Mouse (Mus musculus) intestine, embryonic 15.5 days (tissue): ENCODE measurements around the gene Gm11172. TPM values are rescaled to one million over a fixed set of nuclear protein-coding genes. Genes with fewer than 3 reads are reported as not detected.

ENCODE experiments used
- ATAC-seq: fragments of 200-750 bp; cut with Nextera tagmentation; 2 replicates; pipeline ENCODE4 v1.8.0; 2017; ENCODE audit warnings: moderate TSS enrichment, moderate library complexity
- H3K27ac ChIP-seq: fragments of 300-500 bp; sonication (generic); 2 replicates; pipeline ENCODE4 v1.5.1; 2015; ENCODE audit warnings: mild to moderate bottlenecking, inconsistent platforms
- H3K27me3 ChIP-seq: fragments of 300-500 bp; sonication (generic); replicated peaks from 2 replicates; pipeline ENCODE4 v1.6.1; 2015; ENCODE audit warnings: inconsistent platforms
- H3K36me3 ChIP-seq: fragments of 300-500 bp; sonication (generic); 2 replicates; pipeline ENCODE4 v1.6.1; 2015; ENCODE audit warnings: inconsistent platforms
- H3K4me1 ChIP-seq: fragments of 300-500 bp; sonication (generic); replicated peaks from 2 replicates; pipeline ENCODE4 v1.6.1; 2015; ENCODE audit warnings: inconsistent platforms
- H3K4me2 ChIP-seq: fragments of 300-500 bp; sonication (generic); replicated peaks from 2 replicates; pipeline ENCODE4 v1.6.1; 2015; ENCODE audit warnings: mild to moderate bottlenecking, inconsistent platforms
- H3K4me3 ChIP-seq: fragments of 300-500 bp; sonication (generic); replicated peaks from 2 replicates; pipeline ENCODE4 v1.5.1; 2015; ENCODE audit warnings: inconsistent platforms
- H3K9ac ChIP-seq: fragments of 300-500 bp; sonication (generic); 2 replicates; pipeline ENCODE4 v1.6.1; 2015; ENCODE audit warnings: inconsistent platforms
- H3K9me3 ChIP-seq: fragments of 300-500 bp; sonication (generic); 2 replicates; pipeline ENCODE4 v1.6.1; 2016; ENCODE audit warnings: inconsistent platforms
- WGBS: fragments of 180-500 bp; shearing (Covaris S2); methylation state at CpG from one replicate; pipeline ENCODE4 v1.1.7; 2015; 5-methylcytosine and 5-hydroxymethylcytosine counted together
- polyA plus RNA-seq: library from polyadenylated mRNA; unstranded; fragments of >200 nt; fragmentation: Nextera tagmentation; extraction: Ambion mirVana; gene quantifications from 2 replicates; pipeline ENCODE4 v1.2.1, GENCODE M21; 2015

The Gm11172 gene
- polyA plus RNA-seq, 1 experiment from 2014 or later = not detected

DNA sequence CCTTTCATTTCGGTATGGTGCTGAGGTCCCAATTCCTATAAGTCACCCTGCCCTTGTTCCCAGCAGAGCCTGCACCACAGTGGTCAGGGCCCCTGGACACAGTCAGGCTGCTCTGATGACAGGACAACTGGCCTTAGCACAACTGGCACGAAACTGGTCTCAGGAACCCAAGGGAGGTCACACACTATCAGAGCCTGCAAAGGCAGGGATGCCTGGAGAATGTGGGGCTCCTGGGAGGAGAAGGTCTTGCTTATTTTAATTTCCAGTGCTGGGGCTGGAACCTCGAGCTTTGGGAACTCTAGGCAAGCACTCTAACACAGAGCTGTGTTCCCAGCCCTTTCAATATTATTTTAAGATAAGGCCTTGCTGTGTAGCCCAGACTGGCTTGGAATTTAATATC is 7.3 kb downstream of the Gm11172 start:
- 74% methylated on average over 3 of the region's 3 CpGs for WGBS
- no peaks in the 10 kb centered on the region for H3K36me3 ChIP-seq
- no peak for ATAC-seq
- no peak overlapping the region for H3K27ac ChIP-seq
- no peak overlapping the region for H3K4me3 ChIP-seq
- no peak overlapping the region for H3K4me2 ChIP-seq
- H3K9ac ChIP-seq = no peak overlapping the region
- H3K27me3 ChIP-seq = no peaks in the 10 kb centered on the region
- H3K4me1 ChIP-seq = peaks cover 8% of the 10 kb centered on the region; the same call in 1 of the 2 replicates
- no peaks in the 10 kb centered on the region for H3K9me3 ChIP-seq

DNA sequence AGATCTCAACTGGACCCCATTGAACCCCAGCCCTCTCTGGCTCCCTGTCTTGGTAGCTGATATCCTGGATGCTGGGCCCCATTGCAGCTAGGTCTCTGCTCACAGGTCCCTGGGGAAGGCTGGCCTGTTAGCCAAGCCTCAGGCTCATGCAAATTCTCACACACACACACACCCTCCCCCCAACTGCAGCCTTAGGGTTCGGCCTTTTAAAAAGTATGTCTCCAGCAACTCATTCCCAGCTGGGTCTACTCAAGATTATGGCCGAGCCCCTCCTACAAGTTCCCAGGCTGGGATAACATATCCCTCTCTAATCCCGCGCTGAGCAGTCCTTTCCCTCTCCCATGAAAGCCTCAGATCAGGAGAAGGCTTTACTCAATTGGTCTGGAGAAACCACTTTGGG is 8.7 kb downstream of the Gm11172 start:
- peak; percentile 60; the same call in 1 of the 2 replicates for ATAC-seq
- Histone ChIP-seq H3K9ac (no peak overlapping the region), H3K4me3 (no peak overlapping the region), H3K4me1 (peaks cover 8% of the 10 kb centered on the region; the same call in 1 of the 2 replicates), H3K4me2 (no peak overlapping the region), H3K27ac (no peak overlapping the region), H3K36me3 (no peaks in the 10 kb centered on the region), H3K9me3 (no peaks in the 10 kb centered on the region), H3K27me3 (no peaks in the 10 kb centered on the region)
- 53% methylated on average over 4 of the region's 4 CpGs for WGBS

- H3K4me2 ChIP-seq = no peak overlapping the region
- H3K27ac ChIP-seq = no peak overlapping the region
- H3K36me3 ChIP-seq = no peaks in the 10 kb centered on the region
- no peaks in the 10 kb centered on the region for H3K27me3 ChIP-seq
- no peak overlapping the region for H3K4me3 ChIP-seq
- WGBS = 85% methylated on average over 1 of the region's 1 CpGs
- H3K9ac ChIP-seq = no peak overlapping the region
- no peaks in the 10 kb centered on the region for H3K9me3 ChIP-seq
- peaks cover 5% of the 10 kb centered on the region; the same call in 1 of the 2 replicates for H3K4me1 ChIP-seq
- ATAC-seq = no peak
Measured at GRCm38 (mm10) chr16:10824536-10824935, 11.8 kb downstream of the Gm11172 start.

- no peaks in the 10 kb centered on the region for H3K36me3 ChIP-seq
- H3K9ac ChIP-seq = no peak overlapping the region
- H3K27me3 ChIP-seq = no peaks in the 10 kb centered on the region
- WGBS = 85% methylated on average over 4 of the region's 4 CpGs
- H3K4me3 ChIP-seq = no peak overlapping the region
- ATAC-seq = no peak
- no peak overlapping the region for H3K4me2 ChIP-seq
- H3K9me3 ChIP-seq = no peaks in the 10 kb centered on the region
- H3K4me1 ChIP-seq = peaks cover 5% of the 10 kb centered on the region; the same call in 1 of the 2 replicates
- no peak overlapping the region for H3K27ac ChIP-seq
Measured at GRCm38 (mm10) chr16:10825840-10826239, 13.1 kb downstream of the Gm11172 start.

DNA sequence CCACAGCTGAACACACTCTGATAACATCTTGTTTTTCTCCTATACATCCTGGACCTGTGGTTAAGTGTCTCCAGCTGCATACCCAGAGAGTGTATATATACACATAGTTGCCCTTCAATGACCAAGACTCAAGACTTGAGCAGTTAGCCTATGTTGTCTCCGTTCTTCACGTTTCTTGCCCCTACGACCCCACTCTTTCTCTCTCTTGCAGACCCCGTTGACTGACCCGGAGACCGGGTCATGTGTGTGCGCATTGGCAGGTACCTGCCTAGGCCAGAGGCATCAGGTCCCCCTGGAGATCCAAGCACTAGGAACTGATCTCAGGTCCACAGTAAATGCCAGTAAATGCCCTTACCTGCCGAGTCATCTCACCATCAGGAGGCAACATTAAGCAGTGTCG is 14.6 kb downstream of the Gm11172 start:
- WGBS = 87% methylated on average over 9 of the region's 9 CpGs
- Histone ChIP-seq H3K4me3 (no peak overlapping the region), H3K9me3 (no peaks in the 10 kb centered on the region), H3K36me3 (no peaks in the 10 kb centered on the region), H3K27ac (no peak overlapping the region), H3K4me1 (no peaks in the 10 kb centered on the region), H3K27me3 (no peaks in the 10 kb centered on the region), H3K9ac (no peak overlapping the region), H3K4me2 (no peak overlapping the region)
- ATAC-seq = no peak

- H3K4me3 ChIP-seq = no peak overlapping the region
- no peak for ATAC-seq
- no peaks in the 10 kb centered on the region for H3K36me3 ChIP-seq
- no peaks in the 10 kb centered on the region for H3K9me3 ChIP-seq
- H3K4me2 ChIP-seq = no peak overlapping the region
- H3K27me3 ChIP-seq = no peaks in the 10 kb centered on the region
- no peak overlapping the region for H3K27ac ChIP-seq
- no peak overlapping the region for H3K9ac ChIP-seq
- WGBS = 79% methylated on average over 7 of the region's 7 CpGs
- H3K4me1 ChIP-seq = no peaks in the 10 kb centered on the region
Measured at GRCm38 (mm10) chr16:10827766-10828460, 15.2 kb downstream of the Gm11172 start.

GRCm38 (mm10) chr16:10828461-10828805 is 15.7 kb downstream of the Gm11172 start:
- H3K4me3 ChIP-seq = no peak overlapping the region
- H3K9ac ChIP-seq = no peak overlapping the region
- H3K4me2 ChIP-seq = no peak overlapping the region
- H3K36me3 ChIP-seq = no peaks in the 10 kb centered on the region
- no peaks in the 10 kb centered on the region for H3K27me3 ChIP-seq
- H3K4me1 ChIP-seq = no peaks in the 10 kb centered on the region
- 64% methylated on average over 4 of the region's 4 CpGs for WGBS
- H3K9me3 ChIP-seq = no peaks in the 10 kb centered on the region
- H3K27ac ChIP-seq = no peak overlapping the region
- ATAC-seq = no peak

DNA sequence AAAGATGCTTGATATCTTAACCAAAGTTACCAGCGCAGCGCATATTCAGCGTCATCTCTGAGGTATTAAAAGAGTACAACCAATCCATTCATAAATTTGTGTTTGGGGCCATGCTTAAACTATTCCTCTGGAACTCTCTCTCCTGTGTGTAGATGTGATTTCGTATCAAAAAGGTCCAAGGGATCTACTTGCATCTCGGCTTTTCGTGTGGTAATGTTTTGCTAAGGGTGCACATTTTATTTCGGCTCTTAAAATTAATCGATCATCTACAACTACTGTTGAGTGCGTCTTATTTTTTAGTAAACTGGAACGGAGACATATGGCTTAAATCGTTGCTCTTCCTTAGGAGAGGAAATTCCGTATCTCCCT is 21.8 kb downstream of the Gm11172 start:
- Histone ChIP-seq H3K9ac (peak overlapping the region; percentile 22; the same call in 1 of the 2 replicates), H3K9me3 (no peaks in the 10 kb centered on the region), H3K27me3 (no peaks in the 10 kb centered on the region), H3K36me3 (no peaks in the 10 kb centered on the region), H3K27ac (no peak overlapping the region), H3K4me3 (peak overlapping the region; percentile 71), H3K4me1 (peaks cover 19% of the 10 kb centered on the region), H3K4me2 (peak overlapping the region; percentile 90)
- 6% methylated on average over 12 of the region's 12 CpGs for WGBS
- no peak for ATAC-seq

GRCm38 (mm10) chr16:10834911-10835587 is 22.3 kb downstream of the Gm11172 start, which contains the start of gene Rmi2:
TSS of gene Rmi2 (plus strand) at chr16:10835059.
- WGBS = under 1% methylated on average over 65 of the region's 69 CpGs
- ATAC-seq = peak; percentile 95
- no peaks in the 10 kb centered on the region for H3K9me3 ChIP-seq
- H3K9ac ChIP-seq = peak within 1 kb of the TSS; percentile 76
- peaks cover 19% of the 10 kb centered on the region for H3K4me1 ChIP-seq
- peak within 1 kb of the TSS; percentile 90 for H3K27ac ChIP-seq
- peak within 1 kb of the TSS; percentile 90 for H3K4me2 ChIP-seq
- H3K27me3 ChIP-seq = no peaks in the 10 kb centered on the region
- H3K4me3 ChIP-seq = peak within 1 kb of the TSS; percentile 71
- no peaks in the 10 kb centered on the region for H3K36me3 ChIP-seq

GRCm38 (mm10) chr16:10836388-10836787 is 23.7 kb downstream of the Gm11172 start:
- Histone ChIP-seq H3K9ac (no peak overlapping the region), H3K4me3 (no peak overlapping the region), H3K27ac (no peak overlapping the region), H3K4me1 (peaks cover 19% of the 10 kb centered on the region), H3K36me3 (no peaks in the 10 kb centered on the region), H3K4me2 (no peak overlapping the region), H3K27me3 (no peaks in the 10 kb centered on the region), H3K9me3 (no peaks in the 10 kb centered on the region)
- 87% methylated on average over 3 of the region's 3 CpGs for WGBS
- no peak for ATAC-seq

DNA sequence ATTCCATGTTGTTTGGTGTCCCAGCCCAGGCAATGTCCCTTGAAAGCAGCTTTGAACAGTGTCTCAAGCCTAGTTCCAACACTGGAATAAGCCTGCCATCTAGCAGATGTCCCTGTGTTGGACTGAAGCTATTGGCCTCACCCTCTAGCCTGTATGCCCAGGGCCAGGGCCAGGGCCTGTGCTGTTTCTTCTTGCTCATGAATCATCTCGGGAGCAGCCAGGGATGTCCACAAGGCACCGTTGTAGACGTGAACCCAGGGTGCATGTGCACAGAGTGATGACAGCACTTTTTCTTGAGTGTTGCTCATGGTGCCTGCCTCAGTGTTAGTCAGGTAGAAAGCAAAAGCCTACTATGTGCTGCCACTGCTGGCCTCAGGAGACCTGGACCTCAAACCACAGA is 24.5 kb downstream of the Gm11172 start:
- no peaks in the 10 kb centered on the region for H3K36me3 ChIP-seq
- no peak overlapping the region for H3K4me3 ChIP-seq
- H3K9ac ChIP-seq = no peak overlapping the region
- 80% methylated on average over 3 of the region's 3 CpGs for WGBS
- H3K4me1 ChIP-seq = peaks cover 19% of the 10 kb centered on the region
- ATAC-seq = no peak
- no peaks in the 10 kb centered on the region for H3K9me3 ChIP-seq
- no peaks in the 10 kb centered on the region for H3K27me3 ChIP-seq
- peak overlapping the region; percentile 39; the same call in 1 of the 2 replicates for H3K4me2 ChIP-seq
- no peak overlapping the region for H3K27ac ChIP-seq

- Histone ChIP-seq H3K27ac (peak overlapping the region; percentile 82), H3K4me3 (no peak overlapping the region), H3K4me2 (peak overlapping the region; percentile 39), H3K9ac (no peak overlapping the region), H3K4me1 (peaks cover 19% of the 10 kb centered on the region), H3K9me3 (no peaks in the 10 kb centered on the region), H3K36me3 (no peaks in the 10 kb centered on the region), H3K27me3 (no peaks in the 10 kb centered on the region)
- 76% methylated on average over 1 of the region's 1 CpGs for WGBS
- ATAC-seq = no peak; the same call in 1 of the 2 replicates
Measured at GRCm38 (mm10) chr16:10837903-10838302, 25.2 kb downstream of the Gm11172 start.
